Mouse (Mus musculus): ENCODE measurements around the gene Serpina1c. TPM values are rescaled to one million over a fixed set of nuclear protein-coding genes. Genes with fewer than 3 reads are reported as not detected.
"Not testable (repeated sequence)": the region's sequence is repeated elsewhere in the genome, so short reads cannot be mapped to it uniquely, and the experiment has no call there.

Serpina1c gene
- 0.28 TPM in 1 of 2 replicates, not detected in the other for polyA plus RNA-seq (2014; fragmentation: Nextera tagmentation; extraction: Ambion mirVana)

- not testable (repeated sequence) for H3K9ac ChIP-seq (replicated peaks; ENCODE audit: low read depth, low read length); H3K27ac ChIP-seq (ENCODE audit: low read depth, low read length); H3K4me1 ChIP-seq (ENCODE audit: control insufficient read depth, insufficient read depth, low read length); H3K4me3 ChIP-seq (ENCODE audit: low read depth, low read length); H3K27me3 ChIP-seq (ENCODE audit: control insufficient read depth, insufficient read depth, low read length); H3K4me2 ChIP-seq (ENCODE audit: low read depth, low read length); ATAC-seq (ENCODE audit: low read depth); H3K9me3 ChIP-seq (ENCODE audit: control insufficient read depth, low read length); H3K36me3 ChIP-seq (ENCODE audit: control insufficient read depth, insufficient read depth, low read length)
- 88% methylated on average over 4 of the region's 4 CpGs for WGBS
Observed at GRCm38 (mm10) chr12:103904837-103905340, at the start of gene Serpina1c. TSS of gene Serpina1c (minus strand) at chr12:103904887.

- H3K27ac ChIP-seq (ENCODE audit: low read depth, low read length); H3K4me3 ChIP-seq (ENCODE audit: low read depth, low read length); H3K27me3 ChIP-seq (ENCODE audit: control insufficient read depth, insufficient read depth, low read length); H3K4me1 ChIP-seq (ENCODE audit: control insufficient read depth, insufficient read depth, low read length); ATAC-seq (ENCODE audit: low read depth); H3K9ac ChIP-seq (replicated peaks; ENCODE audit: low read depth, low read length); H3K4me2 ChIP-seq (ENCODE audit: low read depth, low read length); H3K36me3 ChIP-seq (ENCODE audit: control insufficient read depth, insufficient read depth, low read length); H3K9me3 ChIP-seq (ENCODE audit: control insufficient read depth, low read length): not testable (repeated sequence)
- 82% methylated on average over 3 of the region's 3 CpGs for WGBS
Observed at GRCm38 (mm10) chr12:103952972-103953371, 48.3 kb upstream of the Serpina1c start.

- H3K4me1 ChIP-seq (ENCODE audit: control insufficient read depth, insufficient read depth, low read length), result no peaks in the 10 kb centered on the region
- H3K9ac ChIP-seq (replicated peaks; ENCODE audit: low read depth, low read length), result no peak overlapping the region
- WGBS, result 88% methylated on average over 4 of the region's 4 CpGs
- no peak overlapping the region for H3K4me3 ChIP-seq (ENCODE audit: low read depth, low read length)
- no peaks in the 10 kb centered on the region for H3K27me3 ChIP-seq (ENCODE audit: control insufficient read depth, insufficient read depth, low read length)
- H3K27ac ChIP-seq (ENCODE audit: low read depth, low read length), result no peak overlapping the region
- no peak overlapping the region for H3K4me2 ChIP-seq (ENCODE audit: low read depth, low read length)
- H3K9me3 ChIP-seq (ENCODE audit: control insufficient read depth, low read length), result no peaks in the 10 kb centered on the region
- no peaks in the 10 kb centered on the region for H3K36me3 ChIP-seq (ENCODE audit: control insufficient read depth, insufficient read depth, low read length)
- no peak for ATAC-seq (ENCODE audit: low read depth)
Observed at GRCm38 (mm10) chr12:103946243-103946642, 41.6 kb upstream of the Serpina1c start.

- H3K36me3 ChIP-seq (ENCODE audit: control insufficient read depth, insufficient read depth, low read length); H3K9ac ChIP-seq (replicated peaks; ENCODE audit: low read depth, low read length); H3K27ac ChIP-seq (ENCODE audit: low read depth, low read length); H3K4me2 ChIP-seq (ENCODE audit: low read depth, low read length); H3K4me3 ChIP-seq (ENCODE audit: low read depth, low read length); H3K4me1 ChIP-seq (ENCODE audit: control insufficient read depth, insufficient read depth, low read length); H3K9me3 ChIP-seq (ENCODE audit: control insufficient read depth, low read length); ATAC-seq (ENCODE audit: low read depth); H3K27me3 ChIP-seq (ENCODE audit: control insufficient read depth, insufficient read depth, low read length): not testable (repeated sequence)
- 97% methylated on average over 10 of the region's 16 CpGs for WGBS
Observed at GRCm38 (mm10) chr12:103909181-103909580, 4.5 kb upstream of the Serpina1c start.

- H3K9me3 ChIP-seq (ENCODE audit: control insufficient read depth, low read length); H3K27ac ChIP-seq (ENCODE audit: low read depth, low read length); ATAC-seq (ENCODE audit: low read depth); H3K9ac ChIP-seq (replicated peaks; ENCODE audit: low read depth, low read length); H3K4me3 ChIP-seq (ENCODE audit: low read depth, low read length); H3K27me3 ChIP-seq (ENCODE audit: control insufficient read depth, insufficient read depth, low read length); H3K4me2 ChIP-seq (ENCODE audit: low read depth, low read length); H3K36me3 ChIP-seq (ENCODE audit: control insufficient read depth, insufficient read depth, low read length); H3K4me1 ChIP-seq (ENCODE audit: control insufficient read depth, insufficient read depth, low read length): not testable (repeated sequence)
- 28% methylated on average over 1 of the region's 1 CpGs for WGBS
Observed at GRCm38 (mm10) chr12:103907746-103908145, 3.1 kb upstream of the Serpina1c start.

- H3K9me3 ChIP-seq (ENCODE audit: control insufficient read depth, low read length); H3K9ac ChIP-seq (replicated peaks; ENCODE audit: low read depth, low read length); H3K27ac ChIP-seq (ENCODE audit: low read depth, low read length); H3K4me1 ChIP-seq (ENCODE audit: control insufficient read depth, insufficient read depth, low read length); H3K4me2 ChIP-seq (ENCODE audit: low read depth, low read length); H3K27me3 ChIP-seq (ENCODE audit: control insufficient read depth, insufficient read depth, low read length); H3K4me3 ChIP-seq (ENCODE audit: low read depth, low read length); H3K36me3 ChIP-seq (ENCODE audit: control insufficient read depth, insufficient read depth, low read length); ATAC-seq (ENCODE audit: low read depth): not testable (repeated sequence)
- 93% methylated on average over 3 of the region's 3 CpGs for WGBS
Observed at GRCm38 (mm10) chr12:103901929-103902328, 2.8 kb downstream of the Serpina1c start.

GRCm38 (mm10) chr12:103866873-103867272 lies 37.8 kb downstream of the Serpina1c start:
- not testable (repeated sequence) for H3K9me3 ChIP-seq (ENCODE audit: control insufficient read depth, low read length); H3K4me2 ChIP-seq (ENCODE audit: low read depth, low read length); H3K9ac ChIP-seq (replicated peaks; ENCODE audit: low read depth, low read length); H3K36me3 ChIP-seq (ENCODE audit: control insufficient read depth, insufficient read depth, low read length); ATAC-seq (ENCODE audit: low read depth); H3K27me3 ChIP-seq (ENCODE audit: control insufficient read depth, insufficient read depth, low read length); H3K4me3 ChIP-seq (ENCODE audit: low read depth, low read length); H3K4me1 ChIP-seq (ENCODE audit: control insufficient read depth, insufficient read depth, low read length); H3K27ac ChIP-seq (ENCODE audit: low read depth, low read length)
- 88% methylated on average over 1 of the region's 1 CpGs for WGBS

- ATAC-seq (ENCODE audit: low read depth); H3K36me3 ChIP-seq (ENCODE audit: control insufficient read depth, insufficient read depth, low read length); H3K27me3 ChIP-seq (ENCODE audit: control insufficient read depth, insufficient read depth, low read length); H3K27ac ChIP-seq (ENCODE audit: low read depth, low read length); H3K4me2 ChIP-seq (ENCODE audit: low read depth, low read length); H3K9ac ChIP-seq (replicated peaks; ENCODE audit: low read depth, low read length); H3K4me3 ChIP-seq (ENCODE audit: low read depth, low read length); H3K4me1 ChIP-seq (ENCODE audit: control insufficient read depth, insufficient read depth, low read length); H3K9me3 ChIP-seq (ENCODE audit: control insufficient read depth, low read length): not testable (repeated sequence)
- WGBS, result 82% methylated on average over 9 of the region's 9 CpGs
Observed at GRCm38 (mm10) chr12:103863101-103863974, 41.3 kb downstream of the Serpina1c start, which contains the start of gene Serpina1a. TSS of gene Serpina1a (minus strand) at chr12:103863562.

- no peak for ATAC-seq (ENCODE audit: low read depth)
Observed at GRCm38 (mm10) chr12:103860976-103861375, 43.7 kb downstream of the Serpina1c start.

More at GRCm38 (mm10) chr12:103860976-103861375, 43.7 kb downstream of the Serpina1c start:
- H3K27me3 ChIP-seq (ENCODE audit: control insufficient read depth, insufficient read depth, low read length), result no peaks in the 10 kb centered on the region
- H3K27ac ChIP-seq (ENCODE audit: low read depth, low read length), result no peak overlapping the region
- H3K36me3 ChIP-seq (ENCODE audit: control insufficient read depth, insufficient read depth, low read length), result no peaks in the 10 kb centered on the region
- no peak overlapping the region for H3K4me3 ChIP-seq (ENCODE audit: low read depth, low read length)
- H3K9me3 ChIP-seq (ENCODE audit: control insufficient read depth, low read length), result no peaks in the 10 kb centered on the region
- H3K4me2 ChIP-seq (ENCODE audit: low read depth, low read length), result no peak overlapping the region
- H3K4me1 ChIP-seq (ENCODE audit: control insufficient read depth, insufficient read depth, low read length), result no peaks in the 10 kb centered on the region
- WGBS, result 82% methylated on average over 3 of the region's 3 CpGs
- no peak overlapping the region for H3K9ac ChIP-seq (replicated peaks; ENCODE audit: low read depth, low read length)

Measured in neural tube, embryonic 14.5 days (tissue).